Comparison of ENCODE assay signal across 7 mouse cellular contexts in genomic region chr10:100031631-100032030, GRCm38 (mm10). TPM values are rescaled to one million over a fixed set of nuclear protein-coding genes. Genes with fewer than 3 reads are reported as not detected.
DNase-seq lines count a peak whose midpoint lies in the region; ATAC-seq lines count a peak whose summit lies in the region.

No protein-coding gene starts in this region.

- ATAC-seq in liver, embryonic 11.5 days (replicated peaks; ENCODE audit: low FRiP score), result no peak
- no peak for ATAC-seq in heart, embryonic 12.5 days (ENCODE audit: insufficient number of reproducible peaks, low FRiP score)
- ATAC-seq in liver, embryonic 13.5 days (ENCODE audit: low read depth), result no peak
- ATAC-seq in stomach, embryonic 15.5 days (ENCODE audit: insufficient read depth, low FRiP score, low read depth), result no peak
- ATAC-seq in cerebellum, adult (ENCODE audit: insufficient number of reproducible peaks, low FRiP score, low TSS enrichment), result no peak

- 14% methylated on average over 11 of the region's 11 CpGs for WGBS in liver, embryonic 11.5 days
- 23% methylated on average over 11 of the region's 11 CpGs for WGBS in heart, embryonic 12.5 days
- WGBS in liver, embryonic 13.5 days (ENCODE audit: insufficient replicate concordance), result 9% methylated on average over 11 of the region's 11 CpGs
- WGBS in stomach, embryonic 15.5 days, result 14% methylated on average over 11 of the region's 11 CpGs

- DNase-seq in liver, embryonic 11.5 days (ENCODE audit: low spot score), result no peak
- no peak for DNase-seq in liver
- DNase-seq in liver, embryonic 13.5 days, result no peak
- no peak for DNase-seq in gastrocnemius, postnatal 10 days

- H3K4me2 ChIP-seq in liver, embryonic 11.5 days, result peak overlapping the region; percentile 35
- peak overlapping the region; percentile 32 for H3K4me2 ChIP-seq in heart, embryonic 12.5 days
- peak overlapping the region; percentile 30 for H3K4me2 ChIP-seq in liver, embryonic 13.5 days
- peak overlapping the region; percentile 39 for H3K4me2 ChIP-seq in stomach, embryonic 15.5 days

- H3K27me3 ChIP-seq in liver, embryonic 11.5 days (replicated peaks; ENCODE audit: control insufficient read depth, insufficient read depth, low read length), result no peaks in the 10 kb centered on the region
- no peaks in the 10 kb centered on the region for H3K27me3 ChIP-seq in heart, embryonic 12.5 days (replicated peaks)
- no peaks in the 10 kb centered on the region for H3K27me3 ChIP-seq in liver, embryonic 13.5 days
- H3K27me3 ChIP-seq in stomach, embryonic 15.5 days (replicated peaks), result no peaks in the 10 kb centered on the region

- H3K36me3 ChIP-seq in liver, embryonic 11.5 days (ENCODE audit: control insufficient read depth, insufficient read depth, low read length), result no peaks in the 10 kb centered on the region
- no peaks in the 10 kb centered on the region for H3K36me3 ChIP-seq in heart, embryonic 12.5 days
- H3K36me3 ChIP-seq in liver, embryonic 13.5 days, result no peaks in the 10 kb centered on the region
- H3K36me3 ChIP-seq in stomach, embryonic 15.5 days, result peaks cover 2% of the 10 kb centered on the region; the same call in 1 of the 2 replicates

- H3K27ac ChIP-seq in liver, embryonic 11.5 days (ENCODE audit: low read depth, low read length), result no peak overlapping the region
- H3K27ac ChIP-seq in heart, embryonic 12.5 days (ENCODE audit: poor library complexity, severe bottlenecking), result no peak overlapping the region
- H3K27ac ChIP-seq in liver, embryonic 13.5 days, result no peak overlapping the region
- peak overlapping the region; percentile 27; the same call in 1 of the 2 replicates for H3K27ac ChIP-seq in stomach, embryonic 15.5 days

- H3K9ac ChIP-seq in liver, embryonic 11.5 days (ENCODE audit: low read depth, low read length), result no peak overlapping the region
- H3K9ac ChIP-seq in heart, embryonic 12.5 days, result no peak overlapping the region
- no peak overlapping the region for H3K9ac ChIP-seq in liver, embryonic 13.5 days
- H3K9ac ChIP-seq in stomach, embryonic 15.5 days, result no peak overlapping the region

- no peaks in the 10 kb centered on the region for H3K9me3 ChIP-seq in liver, embryonic 11.5 days (ENCODE audit: control insufficient read depth, low read length)
- peaks cover 2% of the 10 kb centered on the region; the same call in 1 of the 2 replicates for H3K9me3 ChIP-seq in heart, embryonic 12.5 days (replicated peaks)
- H3K9me3 ChIP-seq in liver, embryonic 13.5 days (replicated peaks), result no peaks in the 10 kb centered on the region
- H3K9me3 ChIP-seq in stomach, embryonic 15.5 days, result no peaks in the 10 kb centered on the region

- no peak overlapping the region for H3K4me3 ChIP-seq in liver, embryonic 11.5 days (ENCODE audit: low read depth, low read length)
- H3K4me3 ChIP-seq in heart, embryonic 12.5 days, result 0 out of 2 replicates have a peak overlapping the region, but pooled peaks have one; percentile 1
- H3K4me3 ChIP-seq in liver, embryonic 13.5 days (replicated peaks), result no peak overlapping the region
- H3K4me3 ChIP-seq in stomach, embryonic 15.5 days (replicated peaks), result no peak overlapping the region

- H3K4me1 ChIP-seq in liver, embryonic 11.5 days (replicated peaks; ENCODE audit: control insufficient read depth, insufficient read depth, low read length), result 0 out of 2 replicates have a peak, but pooled peaks cover 3% of the 10 kb centered on the region
- H3K4me1 ChIP-seq in heart, embryonic 12.5 days (replicated peaks), result peaks cover 14% of the 10 kb centered on the region; the same call in 1 of the 2 replicates
- H3K4me1 ChIP-seq in liver, embryonic 13.5 days (replicated peaks), result peaks cover 12% of the 10 kb centered on the region; the same call in 1 of the 2 replicates
- peaks cover 22% of the 10 kb centered on the region for H3K4me1 ChIP-seq in stomach, embryonic 15.5 days

RNA-seq across cellular contexts. Expression of gene Kitl, which starts 16.2 kb away (rescaled TPM):
- polyA plus RNA-seq in liver, embryonic 11.5 days (2014; fragmentation: Nextera tagmentation; extraction: Ambion mirVana), result 24.0 and 30.4 TPM in 2 replicates
- polyA plus RNA-seq in heart, embryonic 12.5 days (2016; fragmentation: Nextera tagmentation; extraction: Ambion mirVana), result 17.8 and 19.4 TPM in 2 replicates
- polyA plus RNA-seq in liver, embryonic 13.5 days (2015; fragmentation: Nextera tagmentation; extraction: Ambion mirVana), result 8.2 and 15.3 TPM in 2 replicates
- 32.0 and 40.2 TPM in 2 replicates for polyA plus RNA-seq in stomach, embryonic 15.5 days (2015; fragmentation: Nextera tagmentation; extraction: Ambion mirVana)
- 10 to 100 TPM; 32.0 to 38.3 TPM for total RNA-seq in gastrocnemius, postnatal 10 days (2021)
